Mouse (Mus musculus) adrenal gland, postnatal 25 days (tissue): ENCODE measurements around the gene Edem1. TPM values are rescaled to one million over a fixed set of nuclear protein-coding genes. Genes with fewer than 3 reads are reported as not detected.

Experiments used
- DNase-seq: peaks from one replicate; pipeline ENCODE4 v3.0.0; 2021; ENCODE audit warnings: mixed read lengths
- total RNA-seq: library from RNA; stranded (reverse); gene quantifications from 2 replicates; pipeline ENCODE4 v1.2.3, GENCODE M21; 2021

The Edem1 gene
- total RNA-seq, 1 experiment from 2014 or later = 64.4 TPM

GRCm38 (mm10) chr6:108875344-108875743 is 46.9 kb downstream of the Edem1 start:
- DNase-seq = no peak

GRCm38 (mm10) chr6:108876052-108876451 is 47.6 kb downstream of the Edem1 start:
- no peak for DNase-seq

GRCm38 (mm10) chr6:108876486-108876885 is 48.0 kb downstream of the Edem1 start:
- DNase-seq = no peak

- no peak for DNase-seq
Measured at GRCm38 (mm10) chr6:108880368-108881013, 52.0 kb downstream of the Edem1 start.

- DNase-seq = no peak
Measured at GRCm38 (mm10) chr6:108881074-108881473, 52.6 kb downstream of the Edem1 start.

GRCm38 (mm10) chr6:108883826-108884225 is 55.4 kb downstream of the Edem1 start:
- no peak for DNase-seq

GRCm38 (mm10) chr6:108884603-108885002 is 56.2 kb downstream of the Edem1 start:
- no peak for DNase-seq

GRCm38 (mm10) chr6:108886346-108886745 is 57.9 kb downstream of the Edem1 start:
- DNase-seq = no peak

- DNase-seq = no peak
Measured at GRCm38 (mm10) chr6:108892589-108892988, 64.1 kb downstream of the Edem1 start.

GRCm38 (mm10) chr6:108895129-108895528 is 66.7 kb downstream of the Edem1 start:
- DNase-seq = no peak

- peak; percentile 29 for DNase-seq
Measured at GRCm38 (mm10) chr6:108895976-108896375, 67.5 kb downstream of the Edem1 start.

GRCm38 (mm10) chr6:108896525-108897087 is 68.2 kb downstream of the Edem1 start:
- DNase-seq = no peak

- peak; percentile 7 for DNase-seq
Measured at GRCm38 (mm10) chr6:108899231-108899630, 70.8 kb downstream of the Edem1 start.

- DNase-seq = no peak
Measured at GRCm38 (mm10) chr6:108902124-108902523, 73.7 kb downstream of the Edem1 start.

- DNase-seq = no peak
Measured at GRCm38 (mm10) chr6:108903280-108903679, 74.8 kb downstream of the Edem1 start.

GRCm38 (mm10) chr6:108906539-108906938 is 78.1 kb downstream of the Edem1 start:
- DNase-seq = no peak

Other genes with a start within 250 kb of the Edem1 start
- gene Bhlhe40, start 168.0 kb upstream of the Edem1 start, total RNA-seq = 191 and 201 TPM in 2 replicates
- gene Arl8b, start 45.5 kb upstream of the Edem1 start, total RNA-seq = 103 and 117 TPM in 2 replicates